Mouse (Mus musculus) kidney, adult 8-10 months (tissue): ENCODE data around the gene Gsk3b.
A peak's percentile ranks its signal among the peaks of the same experiment; 100 is the strongest.

Source experiments
- DNase-seq, 2 experiments: peaks; one replicate each; pipeline ENCODE4 v3.0.0; 2022

Gene Gsk3b

DNA sequence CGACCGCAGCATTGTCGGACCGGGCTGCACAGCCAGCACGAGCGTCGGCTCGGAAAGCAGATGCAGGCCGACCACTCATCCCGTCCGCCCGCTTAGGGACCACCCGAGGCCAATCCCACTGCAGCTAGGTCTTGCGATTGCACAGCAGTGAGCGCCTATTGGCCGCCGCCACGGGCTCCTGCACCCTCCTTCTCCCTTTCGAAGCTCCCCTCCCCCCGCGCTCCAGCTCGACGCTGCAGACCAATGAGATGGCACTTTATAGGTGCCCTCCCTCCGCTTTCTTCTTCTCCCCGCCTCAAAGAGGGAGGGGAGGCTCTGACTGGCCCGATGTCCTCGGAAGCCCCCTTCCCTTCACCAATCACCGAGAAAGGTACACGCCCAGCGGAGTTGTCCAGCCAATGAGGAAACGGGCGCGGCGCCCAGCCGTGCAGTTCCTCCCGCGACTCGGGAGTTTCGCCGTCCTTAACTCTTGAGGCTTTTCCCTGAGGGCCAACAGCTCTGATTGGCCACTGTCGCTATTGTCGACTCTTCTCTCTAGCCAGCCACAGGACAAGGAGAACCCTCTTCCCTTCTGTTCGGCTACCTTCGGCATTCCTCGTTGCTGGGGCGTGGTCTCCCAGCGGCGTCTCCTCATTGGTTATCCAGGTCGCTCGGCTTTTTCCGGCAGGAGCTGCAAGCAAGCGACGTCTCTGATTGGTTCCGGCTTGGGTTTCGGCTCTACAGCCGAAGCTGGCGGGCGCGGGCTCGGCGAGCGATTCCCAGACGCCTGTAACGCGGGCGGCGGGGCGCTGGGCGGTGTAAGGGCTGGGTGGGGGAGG is at the start of gene Gsk3b:
Gene Gsk3b (plus strand): TSS at position 373 of the 818 bp plus-strand sequence.
- peak; percentile 100 for DNase-seq

DNA sequence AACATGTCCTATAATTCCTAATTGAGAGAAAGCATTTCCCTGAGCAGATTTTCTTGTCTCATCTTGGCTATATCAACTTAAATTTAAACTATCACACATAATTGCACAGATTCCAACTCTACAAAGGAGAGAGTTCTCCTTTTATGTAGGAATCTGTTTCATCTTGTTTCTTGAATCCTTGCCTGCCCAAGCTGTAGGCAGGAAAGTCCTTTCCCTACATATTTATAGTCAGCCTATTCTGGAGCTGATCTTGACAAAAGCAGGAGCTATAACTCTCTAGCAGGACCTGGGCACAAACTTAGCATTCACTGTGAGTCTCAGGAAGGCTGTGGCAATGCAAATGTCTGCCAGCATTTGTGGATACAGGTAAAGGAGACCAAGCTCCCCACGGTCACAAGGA is 46.6 kb upstream of the Gsk3b start:
- no peak for DNase-seq

DNA sequence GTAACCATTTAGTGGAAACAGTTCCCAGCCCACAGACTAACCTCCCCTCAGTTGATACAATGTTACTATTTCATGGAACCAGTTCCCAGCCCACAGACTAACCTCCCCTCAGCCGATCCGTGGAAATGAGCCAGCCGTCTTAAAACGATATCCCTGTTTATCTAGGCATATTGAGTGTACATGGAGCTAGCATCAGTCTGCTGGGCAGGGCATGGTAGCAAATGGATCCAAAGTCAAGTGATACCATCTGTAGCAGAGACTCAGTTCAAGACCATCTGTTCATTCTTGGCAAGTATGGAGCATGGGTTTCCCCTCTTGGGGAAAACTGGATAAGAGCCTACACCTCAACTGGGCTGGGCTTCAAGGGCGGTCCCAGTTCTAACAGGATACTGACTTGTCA is 44.2 kb upstream of the Gsk3b start:
- no peak for DNase-seq

DNA sequence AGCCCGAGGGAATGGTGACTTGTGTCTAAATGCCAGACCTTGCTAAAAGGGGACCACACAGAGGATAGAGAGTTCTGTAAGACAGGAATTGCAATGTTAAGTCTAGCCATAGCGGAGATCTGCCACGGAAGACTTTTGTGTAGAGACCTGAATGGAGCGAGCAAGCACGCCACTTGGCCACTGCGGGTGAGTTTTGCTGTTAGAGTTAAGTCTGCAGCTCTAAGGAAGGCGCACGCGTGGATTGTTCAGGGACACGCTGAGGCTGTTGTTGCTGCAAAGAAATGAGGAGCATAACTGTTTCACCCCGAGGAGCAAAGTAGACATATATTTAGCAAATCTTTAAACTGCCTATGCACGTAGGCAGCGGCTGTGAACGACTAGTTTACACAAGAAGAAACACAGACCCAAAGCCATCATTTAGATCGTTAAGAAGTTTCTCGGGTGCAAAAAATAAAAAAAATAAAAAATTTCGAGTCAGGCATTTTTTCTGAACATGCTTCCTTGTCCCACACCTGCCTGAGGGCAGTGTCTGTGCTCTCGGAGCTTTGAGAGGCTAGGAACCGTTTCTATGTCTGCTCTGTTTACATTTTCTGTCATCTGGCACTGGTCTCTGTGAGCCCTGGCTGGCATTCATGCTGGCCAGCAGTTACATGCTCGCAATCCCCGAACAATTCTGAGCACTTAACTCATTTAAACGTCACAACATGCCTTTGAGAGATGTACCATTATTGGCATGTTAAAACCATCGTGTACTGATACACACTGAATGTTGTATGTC is 40.8 kb upstream of the Gsk3b start:
- peak in 1 of 2 experiments; percentile 6 for DNase-seq

DNA sequence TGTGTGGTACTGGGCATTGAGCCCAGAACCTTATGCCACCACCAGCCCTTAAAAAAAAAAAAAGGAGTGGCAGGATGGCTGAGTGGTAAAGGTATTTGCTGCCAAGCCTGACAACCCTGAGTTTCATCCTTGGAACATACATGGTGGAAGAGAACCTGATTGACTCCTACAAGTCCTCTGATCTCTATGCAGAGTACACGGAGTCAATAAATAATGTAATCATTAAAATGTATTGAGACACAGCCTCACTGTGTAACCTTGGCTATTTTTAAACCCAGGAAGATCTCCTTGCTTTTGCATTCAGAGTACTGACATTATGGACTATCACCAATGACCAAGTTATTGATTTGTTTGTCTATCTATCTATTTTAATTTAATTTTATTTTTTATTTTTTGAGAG is 30.9 kb upstream of the Gsk3b start:
- no peak for DNase-seq

DNA sequence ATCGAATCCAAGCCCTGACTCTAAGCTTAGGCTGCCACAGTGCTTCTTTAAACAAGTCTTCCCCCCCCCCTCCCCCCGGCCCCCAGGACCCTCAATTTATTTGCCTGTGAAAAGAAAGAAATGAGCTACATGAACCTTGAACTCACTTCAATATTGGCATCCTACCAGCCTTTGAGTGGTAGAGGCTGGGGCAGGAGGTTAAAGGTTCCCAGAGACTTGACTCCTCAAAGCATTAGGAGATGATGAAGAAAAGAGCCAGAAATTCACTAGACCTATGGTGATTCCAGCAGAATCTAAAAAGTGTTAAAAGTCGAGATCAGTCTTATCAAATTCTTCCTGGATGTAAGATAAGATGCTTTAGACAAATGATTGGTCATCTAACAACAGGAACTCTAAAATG is 30.0 kb upstream of the Gsk3b start:
- no peak for DNase-seq

DNA sequence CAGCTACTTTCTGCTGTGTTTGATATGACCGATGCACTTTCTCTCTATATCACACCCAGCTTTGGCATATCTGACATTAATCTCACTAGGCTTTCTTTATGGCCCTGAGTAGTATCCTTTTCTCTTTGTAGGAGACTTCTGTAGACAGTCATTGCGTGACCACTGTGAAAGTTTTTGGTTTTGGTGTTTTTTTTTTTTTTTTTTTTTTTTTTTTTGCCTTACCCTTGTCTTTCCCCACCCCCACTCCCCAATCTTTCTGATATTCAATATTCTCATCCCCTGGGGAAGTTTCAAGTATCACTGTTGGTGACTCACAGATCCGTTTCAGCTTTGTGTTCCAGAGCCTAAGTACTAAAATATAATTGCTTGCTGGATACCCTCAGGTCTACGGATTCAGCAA is 29.2 kb upstream of the Gsk3b start:
- DNase-seq: no peak

DNA sequence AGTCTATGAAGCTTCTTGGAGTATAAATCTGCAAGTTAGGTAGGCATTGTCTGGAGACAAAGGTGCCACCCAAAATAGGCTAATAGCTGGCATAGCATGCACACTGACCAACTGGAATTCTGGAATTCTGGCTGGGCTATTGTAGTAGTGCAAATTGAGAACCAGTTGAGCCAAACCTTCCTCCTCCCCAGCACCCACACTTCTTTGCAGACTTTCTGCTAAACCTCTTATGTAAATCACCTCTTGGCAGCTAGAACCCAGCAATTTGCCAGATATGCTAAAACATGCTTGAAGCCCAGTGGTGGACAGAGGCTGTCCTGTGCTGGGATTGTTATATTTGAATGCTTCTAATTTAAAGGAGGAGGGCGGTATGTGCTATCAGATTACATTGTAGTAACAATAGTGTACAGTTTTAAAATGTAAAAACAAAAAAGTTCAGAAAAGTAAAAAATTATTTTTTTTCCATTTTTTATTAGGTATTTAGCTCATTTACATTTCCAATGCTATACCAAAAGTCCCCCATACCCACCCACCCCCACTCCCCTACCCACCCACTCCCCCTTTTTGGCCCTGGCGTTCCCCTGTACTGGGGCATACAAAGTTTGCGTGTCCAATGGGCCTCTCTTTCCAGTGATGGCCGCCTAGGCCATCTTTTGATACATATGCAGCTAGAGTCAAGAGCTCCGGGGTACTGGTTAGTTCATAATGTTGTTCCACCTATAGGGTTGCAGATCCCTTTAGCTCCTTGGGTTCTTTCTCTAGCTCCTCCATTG is 14.8 kb upstream of the Gsk3b start:
- DNase-seq: peak; percentile 29 to 77

DNA sequence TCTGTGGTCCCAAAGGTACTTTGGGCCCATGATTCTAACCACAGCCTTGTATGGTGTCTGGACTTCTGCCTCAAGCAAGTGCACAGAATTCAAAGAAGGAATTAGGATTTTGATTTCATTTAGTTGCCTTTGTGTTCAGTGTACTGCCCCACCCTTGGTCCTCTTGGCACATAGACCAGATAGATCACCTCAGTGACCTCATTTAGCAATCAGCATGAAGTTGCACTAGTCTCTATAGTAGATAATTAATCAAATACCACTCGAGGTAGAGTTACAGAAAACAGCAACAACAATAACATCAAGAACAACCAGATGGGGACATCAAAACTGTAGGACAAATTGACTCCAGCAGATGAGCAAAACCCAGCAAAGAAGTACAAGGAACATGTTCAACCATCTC is 8.6 kb upstream of the Gsk3b start:
- DNase-seq: no peak

DNA sequence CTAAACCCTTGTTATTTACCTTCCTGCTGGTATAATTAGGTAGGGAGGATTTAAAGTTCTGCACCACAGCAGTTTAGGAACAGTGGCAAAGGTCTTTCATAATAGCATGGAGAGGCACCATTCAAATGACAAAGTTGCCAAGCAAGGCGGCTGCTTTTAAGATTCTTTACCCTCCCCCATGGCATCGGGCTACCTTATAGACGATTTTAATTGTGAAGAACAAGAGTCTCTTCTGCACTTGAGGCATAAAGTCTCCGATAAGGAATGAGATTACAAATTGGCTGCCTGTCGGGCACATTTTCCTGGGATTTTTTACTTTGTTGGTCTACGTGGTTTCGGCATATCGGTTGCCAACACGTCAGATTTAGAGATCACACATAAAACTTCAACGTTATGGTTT is 1.6 kb upstream of the Gsk3b start:
- DNase-seq: no peak

DNA sequence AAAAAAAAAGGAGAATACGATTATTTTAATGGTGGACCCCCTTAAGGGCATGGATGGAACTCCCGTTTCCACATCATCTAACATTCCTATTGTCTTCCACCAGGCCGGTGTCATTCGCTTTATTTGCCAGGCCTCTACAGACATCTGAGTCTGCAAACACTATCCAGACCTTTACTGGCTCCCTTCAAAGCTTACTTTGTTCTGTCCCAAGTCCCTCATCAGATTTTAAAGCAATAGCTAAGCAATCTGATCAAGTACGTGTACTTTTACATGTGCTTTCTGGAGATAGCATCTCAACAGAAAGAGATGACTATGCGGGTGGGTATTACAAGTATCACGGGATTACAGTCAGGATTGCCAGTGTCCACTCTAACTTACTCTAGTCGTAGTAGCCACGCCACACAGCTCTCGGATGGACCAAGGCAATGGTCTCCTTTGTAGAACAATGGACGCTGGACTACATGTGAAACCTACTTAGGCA is 1.1 kb upstream of the Gsk3b start:
- no peak for DNase-seq

DNA sequence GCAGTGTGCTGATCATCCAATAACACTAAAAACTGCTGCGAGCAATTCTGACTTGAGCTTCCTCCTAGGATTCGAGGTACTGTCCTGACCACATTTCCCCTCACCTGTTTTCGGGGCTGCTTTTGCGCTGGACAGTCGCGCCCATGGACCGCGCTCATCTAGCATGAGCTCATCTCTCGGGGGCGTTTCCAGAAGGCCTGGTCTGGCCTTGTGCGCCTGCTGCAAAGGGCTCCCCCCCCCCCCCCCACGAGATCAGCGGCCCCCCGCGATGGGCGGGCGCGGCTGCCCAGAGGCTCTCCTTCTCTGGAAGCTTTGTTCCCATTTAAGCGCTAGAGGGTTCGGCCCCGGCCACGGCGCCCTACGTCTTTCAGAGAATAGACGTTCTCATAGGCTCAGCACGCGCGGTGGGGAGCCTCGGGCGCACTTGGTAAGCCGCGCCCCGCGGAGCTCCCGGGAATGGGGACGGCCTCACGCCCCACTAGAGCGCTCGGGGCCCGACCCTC is 624 bp upstream of the Gsk3b start:
- DNase-seq: peak in 1 of 2 experiments; percentile 60

DNA sequence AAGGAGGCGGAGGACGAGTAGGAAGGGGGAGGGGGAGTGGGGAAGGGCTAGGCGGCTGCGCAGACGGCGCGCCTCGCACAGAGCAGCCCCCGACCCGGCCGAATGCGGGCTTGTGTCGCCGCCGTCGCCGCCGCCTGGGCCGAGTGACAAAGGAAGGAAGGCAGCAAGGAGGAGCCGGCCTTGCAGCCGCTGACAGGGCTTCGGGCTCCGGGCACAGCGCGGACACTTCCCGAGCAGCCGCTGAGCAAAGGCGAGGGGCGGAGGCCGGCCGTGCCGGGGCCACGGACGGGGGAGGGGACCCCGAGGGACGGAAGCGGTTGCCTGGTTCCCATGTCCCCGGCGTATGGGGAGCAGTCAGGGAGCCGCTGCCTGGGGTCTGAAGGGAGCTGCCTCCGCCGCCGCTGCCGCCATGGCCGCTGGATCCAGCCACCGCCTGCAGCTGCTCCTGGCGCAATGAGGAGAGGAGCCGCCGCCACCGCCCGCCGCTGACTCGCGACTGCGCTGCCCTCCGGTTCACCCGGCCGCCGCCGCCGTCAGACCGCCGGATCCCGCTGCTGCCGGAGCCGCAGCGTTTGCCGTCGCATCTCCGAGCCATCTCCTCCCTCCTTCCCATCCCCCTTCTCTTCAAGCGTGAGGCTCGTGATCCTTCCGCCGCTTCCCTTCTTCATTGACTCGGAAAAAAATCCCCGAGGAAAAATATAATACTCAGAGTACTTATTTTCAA is 808 bp downstream of the Gsk3b start:
- peak in 1 of 2 experiments; percentile 55 for DNase-seq

DNA sequence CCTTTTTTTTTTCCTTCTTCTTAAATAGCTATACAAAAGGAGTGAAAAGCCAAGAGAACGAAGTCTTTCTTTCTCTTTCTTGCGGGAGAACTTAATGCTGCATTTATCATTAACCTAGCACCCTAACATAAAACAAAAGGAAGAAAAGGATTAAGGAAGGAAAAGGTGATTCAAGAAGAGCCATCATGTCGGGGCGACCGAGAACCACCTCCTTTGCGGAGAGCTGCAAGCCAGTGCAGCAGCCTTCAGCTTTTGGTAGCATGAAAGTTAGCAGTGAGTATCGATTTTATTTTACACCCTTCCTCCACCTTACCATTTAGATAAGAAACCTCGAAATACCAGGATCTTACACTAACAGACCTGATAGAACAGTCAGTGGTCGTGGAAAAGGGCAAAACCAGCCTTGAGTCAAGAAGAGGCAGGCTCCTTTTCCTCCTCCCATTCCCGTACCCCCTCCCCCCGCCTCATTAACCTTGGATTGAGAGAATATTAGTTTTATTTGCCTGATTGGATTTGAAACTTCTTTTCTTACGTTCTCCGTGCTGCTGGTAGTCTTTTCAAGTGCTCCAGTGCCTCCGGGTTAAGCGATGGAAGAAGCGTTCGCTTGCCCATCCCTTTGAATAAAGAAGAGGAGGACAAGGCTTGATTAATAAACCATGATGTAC is 1.7 kb downstream of the Gsk3b start:
- no peak for DNase-seq

DNA sequence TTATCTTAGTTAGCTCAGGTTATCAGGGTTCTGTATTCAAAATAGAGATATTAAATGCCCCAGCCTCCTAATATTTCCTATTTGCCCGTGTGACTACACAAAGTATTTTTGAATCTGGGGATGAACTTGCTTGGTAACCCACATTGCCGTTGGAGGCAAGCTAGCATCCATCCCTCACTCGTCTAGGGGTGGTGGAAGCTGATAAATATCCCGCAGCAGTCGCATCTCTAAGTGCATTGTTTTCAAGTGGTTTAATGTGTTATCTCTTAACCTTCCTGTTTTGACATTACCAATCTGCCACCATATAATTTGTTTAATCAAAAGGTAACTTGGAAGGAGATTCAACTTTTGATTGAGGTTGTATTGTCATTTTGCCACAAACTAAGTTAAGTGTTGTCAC is 2.2 kb downstream of the Gsk3b start:
- no peak for DNase-seq

DNA sequence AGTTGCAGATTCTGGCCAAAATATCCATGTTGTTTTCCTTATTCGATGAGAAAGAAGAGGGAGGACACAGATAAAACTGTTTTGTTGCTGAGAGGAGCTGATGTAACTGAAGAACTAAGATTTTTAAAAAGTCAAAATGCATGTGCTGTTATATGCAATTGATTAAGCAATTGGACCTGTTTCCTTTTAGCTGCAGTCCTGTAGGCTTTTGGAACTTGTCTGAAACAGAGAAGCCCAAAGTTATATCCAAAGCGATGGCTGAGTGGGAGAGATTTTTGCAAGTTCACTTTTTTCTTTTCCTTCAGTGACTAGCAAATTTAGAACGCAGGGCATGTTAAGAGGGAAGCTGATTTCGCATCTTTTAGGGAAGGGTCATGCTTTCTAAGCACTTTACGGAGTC is 2.9 kb downstream of the Gsk3b start:
- no peak for DNase-seq

DNA sequence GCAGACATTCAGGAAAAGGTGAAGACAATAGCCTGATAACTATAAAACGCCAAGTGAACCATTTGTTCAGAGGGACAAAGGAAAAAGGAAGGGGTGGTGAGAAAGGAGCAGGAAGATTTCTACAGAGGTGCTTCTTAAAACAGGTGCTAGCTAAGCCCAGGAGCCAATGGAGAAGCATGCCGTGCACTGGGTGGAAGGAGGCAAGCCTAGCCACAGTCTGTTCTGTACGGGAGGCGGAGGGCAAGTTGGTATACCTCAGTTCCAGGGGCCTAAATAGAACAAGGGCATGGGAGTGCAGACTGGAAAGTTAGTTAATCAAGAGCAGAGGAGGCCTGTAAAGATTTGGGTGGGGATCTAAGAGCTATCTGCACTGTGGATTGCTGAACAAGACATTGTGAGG is 3.8 kb downstream of the Gsk3b start:
- DNase-seq: no peak

DNA sequence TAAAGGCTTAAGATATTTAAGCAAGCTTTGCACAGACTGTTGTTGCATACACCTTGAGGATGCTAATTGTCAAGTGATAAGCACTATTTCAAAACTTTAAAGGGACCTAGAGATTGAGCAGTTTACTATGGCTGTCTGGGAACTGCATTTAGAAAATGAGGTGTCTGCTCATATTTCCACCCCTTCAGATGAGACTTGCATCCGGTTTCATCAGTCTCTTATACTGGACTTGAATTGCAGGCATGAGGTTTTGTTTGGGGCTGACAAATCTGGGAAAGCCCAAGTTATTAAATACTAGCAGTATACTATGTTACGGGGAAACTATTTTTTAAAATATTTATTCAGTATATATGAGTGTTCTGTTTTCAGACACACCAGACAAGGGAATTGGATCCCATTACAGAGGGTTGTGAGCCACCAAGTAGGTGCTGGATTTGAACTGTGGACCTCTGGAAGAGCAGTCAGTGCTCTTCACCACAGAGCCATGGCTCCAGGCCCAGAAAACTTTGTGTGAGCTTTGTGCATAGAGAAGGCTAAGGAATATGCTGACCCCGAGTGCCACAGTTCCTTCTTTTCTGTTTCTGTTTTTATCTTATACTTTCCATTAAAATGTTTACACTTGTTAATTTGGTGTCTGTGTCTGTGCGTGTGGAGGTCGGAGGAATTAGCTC is 6.5 kb downstream of the Gsk3b start:
- DNase-seq: no peak

DNA sequence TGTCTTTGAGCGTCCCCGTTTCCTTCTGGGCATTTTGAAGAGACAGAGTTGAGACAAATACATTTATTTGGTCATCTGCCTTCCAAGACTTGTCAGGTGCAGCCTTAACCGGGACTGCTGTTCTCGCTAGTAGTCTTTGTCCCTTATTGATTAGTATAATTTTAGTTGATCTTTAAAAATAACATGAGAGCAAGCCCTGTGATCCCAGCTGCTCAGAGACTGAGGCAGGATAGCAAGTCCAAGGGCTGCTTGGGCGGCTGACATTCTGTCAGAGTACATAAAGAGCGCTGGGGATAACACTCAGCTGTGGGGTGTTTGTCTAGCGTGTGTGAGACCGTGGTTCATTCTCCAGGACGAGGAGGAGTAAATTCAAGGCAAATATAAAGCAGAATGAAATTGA is 8.7 kb downstream of the Gsk3b start:
- no peak for DNase-seq

DNA sequence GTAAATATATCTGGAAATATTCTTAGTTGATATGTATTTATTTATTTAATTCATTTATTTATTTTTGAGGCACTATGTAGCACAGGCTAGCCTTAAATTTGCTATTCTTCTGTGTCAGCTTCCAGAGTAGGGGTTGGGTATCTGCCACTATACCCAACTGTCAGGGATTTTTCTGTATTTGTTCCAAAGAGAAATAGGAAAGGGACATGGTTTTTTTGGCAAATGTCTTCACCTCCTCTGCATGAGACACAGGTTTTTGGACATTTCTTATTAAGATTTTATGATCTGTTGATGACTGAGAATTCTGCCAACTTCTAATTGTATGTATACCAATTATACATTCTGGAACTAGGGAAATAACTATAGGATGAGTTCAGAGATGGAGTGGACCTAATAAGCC is 10.5 kb downstream of the Gsk3b start:
- DNase-seq: no peak

DNA sequence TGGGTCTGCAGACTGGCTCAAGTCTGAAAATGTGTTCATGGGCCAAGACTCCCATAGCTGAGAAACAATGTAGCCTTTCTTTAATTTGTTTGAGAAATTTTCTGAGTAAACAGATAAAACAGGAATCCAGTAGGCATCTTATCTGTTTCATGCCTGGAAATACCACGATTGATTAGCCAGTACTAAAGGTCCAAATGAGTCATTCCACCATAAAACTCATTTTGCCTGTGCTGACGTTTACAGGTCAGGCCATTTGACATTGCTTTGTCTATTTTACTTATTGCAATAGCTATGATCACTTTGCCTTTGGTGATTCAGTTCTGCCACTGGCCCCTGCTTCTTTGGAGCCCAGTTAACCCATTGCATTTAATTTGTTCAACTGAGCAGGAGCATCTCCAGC is 11.8 kb downstream of the Gsk3b start:
- no peak for DNase-seq
